Mouse (Mus musculus): ENCODE measurements around the gene Gm20388.
A peak's percentile ranks its signal among the peaks of the same experiment; 100 is the strongest.

The Gm20388 gene

GRCm38 (mm10) chr8:121561636-121562345, 1651.2 kb downstream of the Gm20388 start:
- DNase-seq, result no peak

DNA sequence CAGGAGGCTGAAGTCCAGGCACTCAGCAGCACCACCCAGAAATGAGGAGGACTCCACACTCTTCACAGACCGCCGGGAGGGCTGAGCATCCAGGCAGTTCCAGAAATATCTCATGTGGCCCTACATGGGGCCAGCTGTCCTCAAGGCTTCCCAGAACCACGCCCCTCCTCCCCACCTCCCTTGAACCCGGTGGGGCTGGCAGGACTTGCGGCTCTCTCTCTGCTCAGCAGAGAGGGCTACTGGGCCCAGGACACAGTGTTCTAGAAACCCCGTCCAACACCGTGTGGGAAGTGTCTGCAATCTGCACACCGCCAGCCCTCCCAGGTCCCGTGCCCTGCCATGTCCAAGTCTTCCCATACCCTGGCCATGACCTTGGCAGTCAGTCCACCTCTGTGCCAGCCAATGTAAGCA, 1652.3 kb downstream of the Gm20388 start:
- no peak for DNase-seq

- no peak for DNase-seq
Observed at GRCm38 (mm10) chr8:121563701-121564100, 1653.1 kb downstream of the Gm20388 start.

GRCm38 (mm10) chr8:121568321-121568720, 1657.7 kb downstream of the Gm20388 start:
- no peak for DNase-seq

DNA sequence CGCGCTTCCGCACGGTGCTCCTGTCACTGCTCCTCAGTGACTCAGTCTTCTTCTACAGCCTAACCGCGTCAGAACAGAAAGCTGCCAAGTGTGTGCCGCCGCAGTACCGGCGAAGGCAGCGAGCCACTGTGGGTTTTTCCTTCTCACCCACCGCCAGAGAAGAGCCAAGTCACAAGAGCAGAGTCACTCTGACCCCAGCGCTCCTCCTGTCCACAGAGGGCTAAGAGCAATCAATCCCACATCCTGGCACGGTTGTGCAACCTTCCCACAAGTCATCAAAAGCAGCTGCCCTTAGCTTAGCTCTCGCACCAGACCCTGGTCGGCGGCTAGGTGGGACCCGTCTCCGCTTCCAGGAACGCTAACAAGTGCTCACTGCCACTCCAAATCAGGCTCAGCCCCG, 1659.7 kb downstream of the Gm20388 start:
- no peak for DNase-seq

DNA sequence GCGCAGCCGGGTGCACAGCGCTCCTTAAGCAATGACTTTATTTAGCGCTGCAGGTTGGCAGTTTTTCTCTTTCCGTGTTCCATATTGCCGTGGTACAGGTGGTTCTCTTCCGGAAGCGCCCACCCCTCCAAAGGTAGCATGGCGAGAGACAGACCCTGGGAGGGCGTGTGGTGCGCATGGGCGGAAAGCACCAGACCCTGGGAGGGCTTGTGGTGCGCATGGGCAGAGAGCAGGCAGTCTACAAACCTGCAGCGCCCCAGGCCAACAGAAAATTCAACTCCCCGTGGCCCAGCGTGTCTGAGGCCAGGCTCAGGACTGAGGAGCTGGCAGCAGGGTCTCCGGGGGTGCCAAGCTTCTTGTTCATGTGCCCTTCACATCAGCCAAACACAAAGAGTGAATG, 1660.2 kb downstream of the Gm20388 start:
- no peak for DNase-seq

- DNase-seq, result no peak
Observed at GRCm38 (mm10) chr8:121572121-121572520, 1661.5 kb downstream of the Gm20388 start.

DNA sequence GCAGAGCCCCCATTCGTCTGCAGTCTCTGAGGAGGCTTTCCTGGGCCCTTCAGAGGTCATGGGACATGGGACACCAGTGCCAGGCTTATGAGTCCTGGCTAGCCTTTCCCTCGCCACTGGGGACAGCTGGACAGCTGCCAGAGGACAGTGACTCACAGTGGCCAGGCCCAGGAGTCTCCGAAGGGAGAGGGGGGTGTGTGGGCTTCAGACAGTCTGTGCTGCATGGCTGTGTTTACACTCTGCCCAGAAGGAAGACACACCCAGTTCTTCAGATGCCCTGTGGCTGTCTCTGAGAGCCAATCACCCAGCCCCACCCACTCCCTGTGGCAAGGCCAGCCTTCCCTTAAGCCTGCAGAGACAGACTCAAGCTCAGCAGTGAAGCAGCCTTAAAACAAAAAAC, 1662.6 kb downstream of the Gm20388 start:
- peak; percentile 73 for DNase-seq

GRCm38 (mm10) chr8:121575661-121576060, 1665.0 kb downstream of the Gm20388 start:
- DNase-seq, result no peak

- no peak for DNase-seq
Observed at GRCm38 (mm10) chr8:121577751-121578675, 1667.4 kb downstream of the Gm20388 start.

GRCm38 (mm10) chr8:121578676-121579451, 1668.2 kb downstream of the Gm20388 start, which contains the start of gene Fbxo31:
Gene Fbxo31 (minus strand): TSS chr8:121578806.
- DNase-seq, result peak; percentile 97

DNA sequence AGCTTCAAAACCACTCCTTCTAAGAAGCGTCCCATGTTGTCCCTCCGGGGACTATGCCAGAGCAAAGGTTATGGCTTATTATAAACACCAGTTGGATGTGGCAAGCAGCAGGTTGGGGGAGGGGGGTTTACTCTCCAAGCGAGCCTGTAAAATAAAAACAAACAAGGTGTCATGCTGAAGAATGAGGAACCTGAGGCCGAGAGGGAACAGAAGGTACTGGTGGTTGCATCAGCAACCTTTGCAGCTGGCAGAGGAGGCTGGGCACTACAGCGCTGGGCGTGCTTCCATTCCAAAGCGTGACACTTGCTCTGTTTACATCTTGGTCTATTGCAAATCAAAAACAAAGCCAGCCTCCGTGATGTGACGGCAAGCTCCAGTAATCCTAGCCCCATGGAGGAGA, 1669.8 kb downstream of the Gm20388 start:
- no peak for DNase-seq

- no peak for DNase-seq
Observed at GRCm38 (mm10) chr8:121583653-121584052, 1673.0 kb downstream of the Gm20388 start.

DNA sequence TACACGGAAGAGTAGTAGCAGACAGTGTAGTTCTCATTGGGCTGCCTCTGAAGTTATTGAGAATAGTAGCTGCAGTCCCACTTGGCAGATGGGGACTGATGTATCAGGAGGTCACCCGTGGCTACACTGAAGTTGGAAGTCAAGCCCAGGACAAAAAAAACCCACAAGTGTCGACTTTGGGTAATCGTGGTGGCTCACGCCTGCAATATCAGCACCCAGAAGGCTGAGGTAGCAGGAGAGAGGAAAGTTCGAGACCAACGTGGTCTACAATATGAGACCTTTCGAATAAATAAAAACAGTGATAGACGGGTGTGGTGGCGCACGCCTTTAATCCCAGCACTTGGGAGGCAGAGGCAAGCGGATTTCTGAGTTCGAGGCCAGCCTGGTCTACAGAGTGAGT, 1674.1 kb downstream of the Gm20388 start:
- DNase-seq, result peak; percentile 70

DNA sequence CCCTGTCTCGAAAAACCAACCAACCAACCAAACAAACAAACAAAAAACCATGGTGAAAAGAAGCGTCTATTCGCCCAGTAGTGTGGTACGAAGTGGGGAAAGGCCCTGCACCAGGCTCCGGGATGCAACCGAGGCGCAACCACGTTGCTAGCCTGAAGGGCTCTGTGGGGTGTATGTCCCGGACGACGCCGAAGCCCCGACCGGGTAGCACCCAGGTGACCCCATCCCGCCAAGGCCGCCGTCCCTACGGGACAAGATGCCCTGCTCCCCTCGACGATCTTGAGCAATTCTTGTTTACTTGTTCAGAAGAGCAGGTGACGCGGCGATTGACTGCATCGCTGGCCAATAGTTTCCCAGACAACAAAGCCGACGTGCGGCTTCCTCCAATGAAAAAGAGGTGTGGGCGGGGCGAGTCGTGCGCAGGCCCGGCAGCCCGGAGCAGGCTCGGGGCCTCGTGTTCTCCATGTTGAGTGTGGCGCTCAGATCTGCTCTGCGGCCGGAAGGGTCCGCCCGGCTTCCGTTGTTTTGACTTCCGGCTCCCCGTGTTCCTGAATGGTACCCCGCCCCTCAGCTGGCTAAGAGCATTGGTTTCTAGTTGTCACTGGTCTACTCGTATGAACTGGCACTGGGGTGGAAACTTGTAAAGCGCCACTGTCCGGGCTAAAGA, 1674.7 kb downstream of the Gm20388 start:
- DNase-seq, result peak; percentile 99

DNA sequence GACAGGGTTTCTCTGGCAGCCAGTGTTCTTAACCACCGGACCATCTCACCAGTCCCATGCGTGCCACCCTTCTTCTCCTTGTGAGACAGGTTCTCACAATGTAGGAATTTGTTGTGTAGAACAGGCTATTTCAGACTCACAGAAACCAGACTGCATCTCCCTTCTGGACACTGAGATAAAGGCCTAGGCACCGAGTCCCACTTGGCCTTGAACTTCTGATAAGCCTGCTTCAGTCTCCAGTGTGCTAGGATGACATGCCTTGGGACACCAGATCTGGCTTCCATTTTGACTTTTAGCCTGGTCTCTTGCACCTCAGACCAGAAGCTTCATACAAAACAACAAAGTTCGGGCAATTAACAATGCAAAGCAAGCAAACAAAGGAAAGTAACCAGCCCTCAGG, 1678.1 kb downstream of the Gm20388 start:
- no peak for DNase-seq

DNA sequence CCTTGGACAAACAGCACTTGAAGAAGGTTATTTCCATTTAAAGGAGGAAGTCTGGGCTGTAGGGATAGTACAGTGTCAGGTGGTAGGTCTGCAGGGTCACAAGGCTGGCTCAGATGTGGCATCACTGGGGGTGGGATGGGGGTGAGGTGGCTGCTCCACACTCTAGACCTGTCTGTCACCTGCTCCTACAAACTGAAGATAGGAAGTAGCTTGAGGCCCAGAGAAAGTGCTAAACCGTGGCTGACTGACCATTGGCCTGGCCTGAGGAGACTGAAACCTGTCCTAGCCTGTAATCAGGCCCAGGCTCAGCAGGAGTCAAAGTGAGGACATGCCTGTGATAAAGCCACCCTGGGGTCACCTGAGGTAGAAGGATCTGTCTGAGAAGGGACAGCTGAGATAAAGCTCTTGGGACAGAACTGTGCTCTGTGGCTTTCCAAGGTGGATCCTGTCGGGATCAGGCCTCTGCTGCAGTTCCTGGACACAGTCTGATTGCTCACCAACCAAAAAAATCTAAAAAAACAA, 1678.6 kb downstream of the Gm20388 start:
- no peak for DNase-seq

- DNase-seq, result peak; percentile 96
Observed at GRCm38 (mm10) chr8:121590203-121591177, 1679.8 kb downstream of the Gm20388 start, which contains the start of gene Map1lc3b. Gene Map1lc3b (plus strand): TSS chr8:121590361.

- DNase-seq, result no peak
Observed at GRCm38 (mm10) chr8:121591178-121592066, 1680.8 kb downstream of the Gm20388 start.

- DNase-seq, result no peak
Observed at GRCm38 (mm10) chr8:121593293-121593692, 1682.7 kb downstream of the Gm20388 start.
